In genomic region chr5:57841357-57842119, GRCm38 (mm10) we compare ENCODE assay signal across 16 mouse cellular contexts.
"Had no signal": no experiment of that assay in that cellular context is flagged by ENCODE, and none has a peak within 500 bp of the region (broad histone marks: within the 10 kb centered on the region; RNA-seq: fewer than 3 reads in every experiment).

No protein-coding gene starts in this region.

- H3K4me3 ChIP-seq: limb, embryonic 12.5 days; midbrain, embryonic 10.5 days; neural tube, embryonic 13.5 days had no signal

- H3K9ac ChIP-seq: limb, embryonic 12.5 days; liver, embryonic 14.5 days; neural tube, embryonic 13.5 days had no signal

- H3K27me3 ChIP-seq: limb, embryonic 12.5 days; neural tube, embryonic 13.5 days had no signal

- H3K36me3 ChIP-seq: limb, embryonic 12.5 days; midbrain, embryonic 10.5 days; neural tube, embryonic 13.5 days had no signal

- DNase-seq: kidney, adult 11 months; kidney, adult 9 months; kidney, postnatal 36 days; layer of hippocampus, adult 9-11 months; lung, adult 18-20 months; lung, postnatal 36 days; midbrain, embryonic 14.5 days; retina, postnatal 1 day; right cerebral cortex, postnatal 14 days; thymus, adult 18-20 months; thymus, postnatal 14 days had no signal

- H3K9me3 ChIP-seq: limb, embryonic 12.5 days; midbrain, embryonic 10.5 days; neural tube, embryonic 13.5 days had no signal

- H3K4me1 ChIP-seq: midbrain, embryonic 10.5 days had no signal

- H3K4me2 ChIP-seq: limb, embryonic 12.5 days; neural tube, embryonic 13.5 days had no signal

- H3K27ac ChIP-seq: kidney, postnatal 0 days; limb, embryonic 12.5 days; liver, embryonic 14.5 days; midbrain, embryonic 10.5 days; neural tube, embryonic 13.5 days had no signal
